Mouse (Mus musculus) left cerebral cortex, adult 11 months (tissue): ENCODE results near the gene Mrpl33.
"Not testable (repeated sequence)": the region's sequence is repeated elsewhere in the genome, so short reads cannot be mapped to it uniquely, and the experiment has no call there.

Experiments
- DNase-seq: peaks from one replicate; pipeline ENCODE4 v3.0.0; 2022; ENCODE audit warnings: low spot score

Mrpl33 gene

GRCm38 (mm10) chr5:31596481-31597429, at the start of gene Mrpl33:
Gene Mrpl33 (plus strand): TSS chr5:31596935.
- DNase-seq, result no peak

GRCm38 (mm10) chr5:31559401-31559800, 37.3 kb upstream of the Mrpl33 start:
- DNase-seq, result no peak

GRCm38 (mm10) chr5:31560352-31560751, 36.4 kb upstream of the Mrpl33 start:
- no peak for DNase-seq

GRCm38 (mm10) chr5:31562036-31562666, 34.6 kb upstream of the Mrpl33 start:
- no peak for DNase-seq

- peak; percentile 65 for DNase-seq
These were observed 33.2 kb upstream of the Mrpl33 start for GRCm38 (mm10) chr5:31563496-31563895.

DNA sequence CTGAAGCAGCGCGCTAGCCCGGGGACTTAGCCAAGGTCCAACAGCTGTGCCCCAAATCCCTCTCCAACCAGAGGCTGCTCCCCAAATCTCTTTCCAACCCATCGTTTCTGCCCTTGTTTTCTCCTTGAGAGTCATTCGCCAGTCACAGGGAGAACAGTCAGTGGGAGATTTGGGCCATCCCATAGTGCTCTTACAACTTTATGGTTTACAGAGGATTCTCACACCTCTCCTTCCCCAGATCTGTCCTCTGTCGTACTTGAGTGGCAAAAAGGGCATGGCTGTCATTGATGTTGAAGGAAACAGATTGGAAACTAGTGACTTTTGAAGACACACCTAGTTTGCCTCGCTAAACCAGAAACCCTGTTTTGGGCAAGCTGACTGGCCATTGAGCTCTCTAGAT, 32.8 kb upstream of the Mrpl33 start:
- DNase-seq, result no peak

DNA sequence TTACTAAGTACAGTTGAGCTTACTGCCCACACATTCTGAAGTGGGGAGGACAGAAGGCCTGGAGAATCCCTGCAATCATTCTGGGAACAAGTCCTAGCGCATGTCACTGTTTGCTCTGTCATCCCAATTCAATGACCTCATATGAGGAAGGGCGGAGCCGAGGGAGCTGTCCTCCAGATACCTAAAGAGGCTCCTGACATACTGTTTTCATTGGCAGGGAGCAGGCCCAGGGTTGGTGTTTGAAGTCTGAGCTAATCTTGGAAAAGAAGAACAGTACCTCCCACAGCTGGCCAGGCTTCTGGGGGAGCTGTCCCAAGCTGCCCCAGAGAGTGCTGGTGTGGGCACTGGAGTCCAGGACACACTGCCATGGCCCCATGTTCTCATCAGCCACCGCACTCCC, 31.8 kb upstream of the Mrpl33 start:
- DNase-seq, result no peak

DNA sequence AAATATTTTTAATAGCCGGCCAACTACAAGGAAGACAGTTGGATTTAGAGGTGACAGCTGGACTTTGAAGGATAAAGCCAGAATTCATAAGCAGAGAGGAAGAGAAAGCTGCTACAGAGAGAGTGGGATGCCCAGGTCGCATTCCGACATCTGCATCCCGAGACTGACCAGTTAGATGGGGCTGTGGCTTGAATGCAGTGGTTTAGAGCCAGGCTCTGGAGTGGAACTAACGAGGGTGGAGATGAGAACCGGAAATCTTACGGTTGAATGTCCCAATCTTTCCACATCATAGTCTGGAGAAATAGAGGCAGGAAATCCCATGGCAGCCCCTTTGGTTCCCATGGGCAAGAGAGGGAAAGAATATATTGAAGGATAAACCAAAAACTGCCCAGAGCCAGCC, 30.7 kb upstream of the Mrpl33 start:
- no peak for DNase-seq

GRCm38 (mm10) chr5:31566457-31566856, 30.3 kb upstream of the Mrpl33 start:
- DNase-seq, result no peak

DNA sequence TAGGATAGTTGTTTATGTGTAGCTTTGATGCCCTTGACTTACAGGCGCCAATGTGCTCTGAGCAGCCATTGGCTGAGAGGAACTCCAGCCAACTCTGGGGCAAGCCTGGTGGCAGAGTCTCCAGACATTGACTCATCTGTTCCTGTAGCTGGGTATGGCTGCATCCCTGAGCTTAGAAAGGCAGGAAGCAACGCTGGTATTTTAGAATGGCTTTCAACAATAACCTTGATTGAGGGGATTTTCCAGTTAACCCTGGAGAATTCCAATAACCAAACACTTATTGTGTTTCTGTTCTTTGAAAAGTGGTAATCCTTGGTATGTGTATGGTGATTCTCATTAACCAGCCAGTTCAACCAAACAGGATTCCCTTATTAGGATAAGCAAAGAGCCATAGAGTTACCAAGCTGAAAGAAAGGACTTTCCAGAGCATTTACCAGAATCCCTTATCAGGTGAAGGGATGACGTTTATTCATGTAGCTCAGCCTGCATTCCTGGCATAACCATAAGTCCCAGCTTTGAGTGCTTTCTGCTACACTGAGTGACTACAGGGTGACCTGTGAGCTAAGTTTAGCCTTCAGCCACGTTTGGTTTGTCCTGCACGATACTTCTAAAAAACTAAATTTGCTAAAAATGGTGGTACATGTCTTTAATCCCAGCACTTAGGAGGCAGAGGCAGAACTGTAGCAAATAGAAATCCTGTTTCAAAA, 28.6 kb upstream of the Mrpl33 start:
- no peak for DNase-seq

- DNase-seq, result peak; percentile 42
These were observed 25.6 kb upstream of the Mrpl33 start for GRCm38 (mm10) chr5:31571023-31571608.

DNA sequence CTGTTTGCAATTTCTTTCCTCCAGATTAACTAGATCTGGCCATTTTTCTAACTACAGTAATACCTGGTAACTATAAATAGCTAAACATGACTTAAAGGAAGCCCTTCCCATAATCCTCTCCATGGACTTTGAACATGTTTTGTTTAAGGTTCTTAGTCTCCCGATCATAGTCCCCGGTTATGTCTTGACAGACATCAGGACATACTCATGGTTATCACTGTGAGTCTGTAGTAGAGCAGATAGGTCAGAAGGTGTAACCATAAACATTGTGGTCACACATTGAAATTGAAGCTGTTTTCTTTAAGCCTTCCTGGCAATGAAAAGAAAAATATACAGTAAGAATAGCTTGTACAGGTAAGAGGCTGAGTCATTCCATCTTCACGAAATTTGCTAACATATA, 23.0 kb upstream of the Mrpl33 start:
- DNase-seq, result no peak

GRCm38 (mm10) chr5:31576539-31576975, 20.2 kb upstream of the Mrpl33 start:
- DNase-seq, result peak; percentile 62

GRCm38 (mm10) chr5:31581263-31581662, 15.5 kb upstream of the Mrpl33 start:
- DNase-seq, result no peak

- DNase-seq, result no peak
These were observed 14.8 kb upstream of the Mrpl33 start for GRCm38 (mm10) chr5:31581932-31582331.

DNA sequence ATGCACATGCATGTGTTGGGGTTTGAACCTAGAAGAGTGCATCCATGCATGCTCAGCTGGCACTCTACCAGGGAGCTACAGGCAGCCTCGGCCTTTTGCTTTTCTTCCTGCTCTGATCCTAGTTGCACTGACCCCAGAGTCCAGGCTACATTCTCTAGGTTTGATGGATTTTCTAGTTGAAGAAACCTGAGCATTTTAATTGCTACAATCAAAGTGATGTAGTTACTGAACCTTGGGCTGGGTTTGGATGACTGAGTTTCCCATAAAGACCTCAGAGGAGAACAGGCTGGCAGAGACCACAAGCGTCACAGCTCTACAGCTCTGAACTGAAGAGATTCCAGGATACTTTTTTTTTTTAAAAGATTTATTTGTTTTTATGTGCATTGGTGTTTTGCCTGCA, 13.5 kb upstream of the Mrpl33 start:
- DNase-seq, result no peak

GRCm38 (mm10) chr5:31585526-31585925, 11.2 kb upstream of the Mrpl33 start:
- no peak for DNase-seq

DNA sequence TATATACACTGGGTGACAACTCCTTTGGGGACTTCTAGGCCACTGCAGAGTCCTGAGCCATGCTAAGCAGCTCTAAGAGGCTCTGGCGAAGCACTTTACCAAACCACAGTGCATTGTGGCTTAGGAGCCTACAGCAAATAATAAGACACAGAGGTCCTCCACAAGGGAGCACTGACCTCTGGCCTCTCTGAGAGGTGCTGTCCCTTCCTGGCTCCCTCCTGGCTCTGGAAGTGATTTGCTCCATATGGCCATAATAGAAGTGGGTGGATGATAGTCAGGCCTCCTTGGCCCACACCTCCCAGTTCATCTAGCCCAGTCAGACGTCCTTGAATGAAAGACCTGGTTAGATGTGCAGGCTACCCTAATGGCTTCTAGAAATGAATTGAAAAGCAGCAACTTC, 8.7 kb upstream of the Mrpl33 start:
- no peak for DNase-seq

GRCm38 (mm10) chr5:31588672-31589071, 8.1 kb upstream of the Mrpl33 start:
- DNase-seq, result not testable (repeated sequence)

DNA sequence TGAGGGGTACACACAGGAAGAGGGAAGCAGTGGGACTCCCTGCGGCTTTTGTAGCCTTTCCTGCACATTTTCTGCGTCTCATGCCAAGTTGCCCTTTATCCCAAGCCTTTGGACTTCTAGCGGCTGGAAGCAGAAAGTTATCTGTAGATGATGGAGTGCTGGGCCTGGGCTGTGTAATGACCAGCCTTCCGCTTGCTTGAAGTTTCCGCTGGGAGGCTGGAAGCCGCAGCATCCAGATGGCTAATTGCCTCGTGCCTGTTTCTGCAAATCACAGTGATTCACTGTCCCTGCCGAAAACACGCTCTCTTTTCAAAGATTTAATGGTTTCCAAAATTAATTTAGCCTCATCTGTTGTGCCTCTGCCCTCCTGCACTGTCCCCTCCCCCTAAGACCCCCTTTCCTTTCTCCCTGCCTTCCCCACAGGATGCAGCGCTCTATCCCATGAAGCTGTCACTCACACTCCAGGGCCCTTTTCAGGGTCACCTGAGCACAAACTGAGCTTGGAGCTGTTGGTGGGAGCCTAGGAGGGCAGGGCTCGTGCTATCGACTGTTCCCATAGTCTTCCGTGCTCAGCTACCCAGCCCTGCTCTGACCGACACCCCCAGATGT, 6.9 kb upstream of the Mrpl33 start:
- DNase-seq, result no peak

GRCm38 (mm10) chr5:31591122-31591521, 5.6 kb upstream of the Mrpl33 start:
- no peak for DNase-seq

DNA sequence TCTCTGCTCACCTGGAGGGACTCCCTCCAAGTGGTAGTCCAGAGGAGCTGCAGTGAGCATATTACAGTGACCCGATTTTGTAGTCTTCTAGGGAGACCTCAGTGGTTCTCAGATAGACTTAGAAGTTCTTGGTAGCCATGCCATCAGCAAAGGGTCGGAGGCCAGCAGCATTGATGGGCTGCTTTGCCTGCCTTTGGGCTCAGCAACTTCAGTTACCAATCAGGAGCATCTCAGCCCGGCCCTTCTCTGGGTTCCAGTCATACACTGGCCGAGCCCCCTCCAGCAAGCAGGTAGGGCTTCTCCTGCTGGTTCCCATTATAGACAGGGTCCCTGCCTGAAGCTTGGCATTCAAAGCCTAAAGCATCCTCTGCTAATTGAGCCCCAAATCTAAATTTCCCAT, 867 bp upstream of the Mrpl33 start:
- DNase-seq, result no peak
